Mouse (Mus musculus) E14TG2a.4 (cell line): ENCODE results near the gene Hydin.

ENCODE experiments used
- CTCF ChIP-seq: conservative IDR thresholded peaks from 2 replicates; pipeline ENCODE4 v1.5.1; 2014; ENCODE audit warnings: low read length
- POU5F1 ChIP-seq: IDR thresholded peaks from 2 replicates; pipeline ENCODE4 v1.6.1; 2014; ENCODE audit warnings: low read length, borderline replicate concordance

GRCm38 (mm10) chr8:110312715-110313114 is 45.9 kb downstream of the Hydin start:
- TF ChIP-seq CTCF (no peak), POU5F1 (no peak)
